Mouse (Mus musculus) erythroblast, embryonic 14.5 days (primary cell): ENCODE results near the gene H2-D1.

Experiments used
- GATA1 ChIP-seq: IDR thresholded peaks from 2 replicates; pipeline ENCODE4 v1.6.1; 2012; ENCODE audit warnings: low read length, inconsistent platforms, mixed read lengths
- TAL1 ChIP-seq: IDR thresholded peaks from 3 replicates; pipeline ENCODE4 v1.6.1; 2012; ENCODE audit warnings: low read length, inconsistent platforms, mixed read lengths

GRCm38 (mm10) chr17:35247144-35247543 is 15.4 kb upstream of the H2-D1 start:
- TF ChIP-seq GATA1 (no peak), TAL1 (no peak)
